Mouse (Mus musculus) midbrain, embryonic 12.5 days (tissue): ENCODE measurements around the gene Zcchc24. TPM values are rescaled to one million over a fixed set of nuclear protein-coding genes. Genes with fewer than 3 reads are reported as not detected.
"Not testable (repeated sequence)": the region's sequence is repeated elsewhere in the genome, so short reads cannot be mapped to it uniquely, and the experiment has no call there.

ENCODE experiments used
- ATAC-seq: fragments of 200-750 bp; cut with Nextera tagmentation; 2 replicates; pipeline ENCODE4 v1.8.0; 2017; ENCODE audit warnings: low read depth, moderate TSS enrichment, moderate library complexity; ENCODE audit not compliant: low FRiP score
- H3K27ac ChIP-seq: fragments of 300-500 bp; sonication (generic); replicated peaks from 2 replicates; pipeline ENCODE4 v1.5.1; 2016; ENCODE audit warnings: mild to moderate bottlenecking
- H3K27me3 ChIP-seq: fragments of 300-500 bp; sonication (generic); 2 replicates; pipeline ENCODE4 v1.6.1; 2016; ENCODE audit warnings: mild to moderate bottlenecking
- H3K36me3 ChIP-seq: fragments of 300-500 bp; sonication (generic); 2 replicates; pipeline ENCODE4 v1.6.1; 2016
- H3K4me1 ChIP-seq: fragments of 300-500 bp; sonication (generic); 2 replicates; pipeline ENCODE4 v1.6.1; 2016
- H3K4me2 ChIP-seq: fragments of 300-500 bp; sonication (generic); replicated peaks from 2 replicates; pipeline ENCODE4 v1.6.1; 2016; ENCODE audit warnings: mild to moderate bottlenecking, moderate library complexity
- H3K4me3 ChIP-seq: fragments of 300-500 bp; sonication (generic); 2 replicates; pipeline ENCODE4 v1.5.1; 2016; ENCODE audit warnings: mild to moderate bottlenecking
- H3K9ac ChIP-seq: fragments of 300-500 bp; sonication (generic); replicated peaks from 2 replicates; pipeline ENCODE4 v1.6.1; 2016; ENCODE audit warnings: mild to moderate bottlenecking, moderate library complexity
- H3K9me3 ChIP-seq: fragments of 300-500 bp; sonication (generic); 2 replicates; pipeline ENCODE4 v1.6.1; 2016; ENCODE audit warnings: mild to moderate bottlenecking
- WGBS: fragments of 180-500 bp; shearing (Covaris S2); methylation state at CpG from one replicate; pipeline ENCODE4 v1.1.7; 2016; 5-methylcytosine and 5-hydroxymethylcytosine counted together
- polyA plus RNA-seq: library from polyadenylated mRNA; unstranded; fragments of >200 nt; fragmentation: Nextera tagmentation; extraction: Ambion mirVana; gene quantifications from 2 replicates; pipeline ENCODE4 v1.2.1, GENCODE M21; 2016

Zcchc24 gene
- 17.7 and 20.7 TPM in 2 replicates for polyA plus RNA-seq

DNA sequence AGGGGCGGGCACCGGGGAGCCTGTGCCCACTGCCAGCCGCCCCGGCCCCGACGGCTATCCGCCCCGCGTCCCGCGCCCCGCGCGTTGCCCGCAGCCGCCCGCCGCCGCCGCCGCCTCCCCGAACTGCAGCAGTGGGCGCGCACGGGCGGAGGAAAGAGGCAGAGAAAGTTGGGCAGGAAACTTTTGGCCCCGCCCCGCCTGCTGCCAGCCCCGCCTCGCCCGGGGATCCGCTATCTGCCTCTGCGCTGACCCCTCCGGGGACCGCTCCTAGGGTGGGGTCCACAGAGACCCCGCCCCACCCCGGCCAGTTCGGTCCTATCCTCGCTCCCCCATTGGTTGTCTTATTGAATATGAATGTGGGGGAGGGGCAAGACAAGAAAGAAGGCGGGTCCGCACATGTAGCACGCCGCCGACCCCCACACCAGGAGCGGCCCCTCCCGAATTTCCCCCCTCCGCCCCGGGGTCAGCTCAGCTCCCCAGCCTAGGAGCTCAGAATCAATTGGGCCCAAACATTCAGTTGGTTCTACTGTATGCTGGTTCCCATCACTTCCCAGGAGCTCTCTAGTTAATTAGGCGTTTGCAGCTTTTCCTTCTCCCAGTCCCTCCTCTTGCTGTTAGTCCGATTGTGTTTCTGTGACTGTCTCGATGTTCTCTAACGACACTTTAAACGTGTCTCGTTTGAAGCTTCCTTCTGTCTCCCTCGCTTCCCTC lies at the start of gene Zcchc24:
TSS of gene Zcchc24 (minus strand) at position 125 of the 711 bp plus-strand sequence.
- ATAC-seq, result peak; percentile 92
- Histone ChIP-seq H3K4me1 (peaks cover 44% of the 10 kb centered on the region), H3K9ac (peak within 1 kb of the TSS; percentile 66), H3K4me3 (peak within 1 kb of the TSS; percentile 62), H3K9me3 (no peaks in the 10 kb centered on the region), H3K27ac (peak within 1 kb of the TSS; percentile 60), H3K36me3 (no peaks in the 10 kb centered on the region), H3K27me3 (peaks cover 37% of the 10 kb centered on the region), H3K4me2 (peak within 1 kb of the TSS; percentile 93)
- under 1% methylated on average over 35 of the region's 55 CpGs for WGBS

DNA sequence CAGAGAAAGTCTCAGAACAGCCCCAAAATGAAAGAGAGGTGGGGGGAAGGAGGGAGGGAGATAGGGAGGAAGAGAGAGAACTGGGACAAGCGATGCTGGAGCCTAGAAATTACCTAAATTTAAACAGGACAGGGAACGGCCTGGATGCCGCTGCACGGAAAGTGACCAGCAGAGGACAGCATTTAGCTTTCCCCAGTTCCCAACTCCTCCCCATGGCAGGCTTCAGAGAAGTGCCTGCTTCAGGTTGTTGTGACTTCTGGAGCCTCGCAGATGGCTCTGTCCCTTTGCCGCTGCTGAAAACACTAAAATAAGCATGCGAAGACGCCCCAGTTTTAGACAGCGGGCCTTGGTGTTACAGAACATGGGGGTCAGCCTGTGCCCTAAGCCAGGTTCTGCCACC lies 47.6 kb upstream of the Zcchc24 start:
- H3K9ac ChIP-seq, result no peak overlapping the region
- H3K36me3 ChIP-seq, result no peaks in the 10 kb centered on the region
- no peaks in the 10 kb centered on the region for H3K9me3 ChIP-seq
- H3K4me3 ChIP-seq, result no peak overlapping the region
- 10% methylated on average over 9 of the region's 9 CpGs for WGBS
- H3K4me1 ChIP-seq, result no peaks in the 10 kb centered on the region
- H3K27me3 ChIP-seq, result 0 out of 2 replicates have a peak, but pooled peaks cover 3% of the 10 kb centered on the region
- no peak overlapping the region for H3K4me2 ChIP-seq
- 0 out of 2 replicates have a peak, but pooled peaks have one; percentile 38 for ATAC-seq
- no peak overlapping the region for H3K27ac ChIP-seq

DNA sequence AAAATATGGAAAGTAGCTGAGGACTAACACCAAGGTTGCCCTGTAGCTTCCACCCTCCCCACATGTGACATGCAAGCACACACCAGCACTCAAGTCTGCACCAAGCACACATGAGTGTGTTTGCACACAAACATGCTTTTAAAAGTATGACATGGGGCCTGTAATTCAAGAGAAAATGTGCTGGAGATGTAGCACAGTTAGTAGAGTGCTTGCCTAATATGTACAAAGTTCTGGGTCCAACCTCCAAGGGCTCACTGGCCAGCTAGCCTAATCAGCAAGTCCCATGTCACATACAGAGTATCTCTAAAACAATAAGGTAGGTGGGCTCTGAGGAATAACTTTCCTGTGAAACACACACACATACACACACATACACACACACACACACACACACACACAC lies 45.3 kb upstream of the Zcchc24 start:
- no peak overlapping the region for H3K4me3 ChIP-seq
- ATAC-seq, result no peak

DNA sequence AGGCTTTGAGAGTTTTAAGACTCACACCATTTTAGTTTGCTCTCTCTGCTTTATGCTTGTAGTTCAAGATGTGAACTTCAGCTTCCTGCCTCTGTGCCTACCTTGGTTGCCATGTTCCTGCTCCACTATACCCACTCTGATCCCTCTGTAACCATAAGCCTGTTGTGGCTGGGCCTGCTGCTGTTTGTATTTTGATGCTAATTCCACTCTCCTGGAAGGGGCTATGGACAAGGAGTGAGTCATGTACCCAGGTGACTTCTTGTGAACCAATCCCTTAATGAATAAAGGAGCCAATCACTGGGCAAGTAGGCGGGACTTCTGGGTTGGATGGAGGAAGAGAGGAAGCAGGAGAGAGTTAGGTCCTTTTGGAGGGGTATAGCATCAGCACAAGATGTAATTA lies 42.2 kb upstream of the Zcchc24 start:
- not testable (repeated sequence) for H3K9me3 ChIP-seq, H3K27me3 ChIP-seq, H3K27ac ChIP-seq, H3K4me3 ChIP-seq, ATAC-seq, H3K9ac ChIP-seq, H3K4me1 ChIP-seq, H3K36me3 ChIP-seq, H3K4me2 ChIP-seq
- WGBS, result 61% methylated on average over 1 of the region's 1 CpGs

More for the DNA sequence above, 45.3 kb upstream of the Zcchc24 start:
- H3K27me3 ChIP-seq, result 0 out of 2 replicates have a peak, but pooled peaks cover 3% of the 10 kb centered on the region
- H3K9ac ChIP-seq, result no peak overlapping the region
- no peaks in the 10 kb centered on the region for H3K4me1 ChIP-seq
- no peak overlapping the region for H3K27ac ChIP-seq
- H3K9me3 ChIP-seq, result no peaks in the 10 kb centered on the region
- H3K4me2 ChIP-seq, result no peak overlapping the region
- no peaks in the 10 kb centered on the region for H3K36me3 ChIP-seq

DNA sequence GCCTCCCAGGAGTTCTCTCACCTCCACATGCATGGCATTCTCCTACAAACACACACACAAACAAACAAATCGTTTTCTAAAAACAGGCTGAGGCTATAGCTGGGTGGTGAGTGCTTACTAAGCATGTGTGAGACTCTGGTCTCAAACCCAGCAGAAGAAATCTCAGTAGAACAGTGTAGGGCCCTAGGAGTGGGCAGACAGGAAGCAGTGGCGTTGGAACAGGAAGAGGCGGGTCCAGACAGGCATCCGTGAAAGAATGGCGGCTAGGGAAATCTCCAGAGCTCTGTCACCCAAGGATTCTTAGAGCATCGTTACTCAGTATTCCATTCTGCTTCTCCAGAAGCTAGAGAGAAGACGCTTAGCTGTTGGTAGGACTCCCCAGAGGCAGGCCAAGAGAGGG lies 37.7 kb upstream of the Zcchc24 start:
- ATAC-seq, result no peak
- Histone ChIP-seq H3K9me3 (no peaks in the 10 kb centered on the region), H3K9ac (no peak overlapping the region), H3K27ac (no peak overlapping the region), H3K4me1 (no peaks in the 10 kb centered on the region), H3K36me3 (no peaks in the 10 kb centered on the region), H3K4me2 (no peak overlapping the region), H3K4me3 (no peak overlapping the region), H3K27me3 (peaks cover 3% of the 10 kb centered on the region; the same call in 1 of the 2 replicates)
- WGBS, result 92% methylated on average over 7 of the region's 7 CpGs

DNA sequence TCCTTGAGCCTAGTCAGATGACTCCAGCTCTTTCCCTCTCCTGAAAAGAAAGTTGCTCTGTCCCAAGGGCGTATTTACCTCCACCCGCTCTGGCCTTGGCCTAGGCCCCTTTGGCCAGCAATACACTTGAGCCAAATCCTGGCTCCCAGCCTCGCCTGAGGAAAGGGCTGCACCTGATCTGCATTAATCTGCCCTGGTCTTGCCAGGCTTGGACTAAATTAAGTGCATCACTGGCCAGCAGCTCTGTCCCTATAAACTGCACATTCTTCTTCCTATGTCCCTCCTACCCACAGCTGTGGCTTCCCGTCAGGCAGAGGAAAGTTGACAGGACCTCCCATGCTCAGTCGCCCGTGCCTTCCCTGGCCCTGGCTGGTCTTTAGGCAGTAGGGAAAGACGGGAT lies 37.0 kb upstream of the Zcchc24 start:
- no peak overlapping the region for H3K4me3 ChIP-seq
- no peak overlapping the region for H3K27ac ChIP-seq
- H3K4me2 ChIP-seq, result no peak overlapping the region
- H3K4me1 ChIP-seq, result no peaks in the 10 kb centered on the region
- no peaks in the 10 kb centered on the region for H3K9me3 ChIP-seq
- peaks cover 3% of the 10 kb centered on the region; the same call in 1 of the 2 replicates for H3K27me3 ChIP-seq
- WGBS, result 60% methylated on average over 7 of the region's 7 CpGs
- no peak overlapping the region for H3K9ac ChIP-seq
- ATAC-seq, result no peak
- H3K36me3 ChIP-seq, result no peaks in the 10 kb centered on the region

DNA sequence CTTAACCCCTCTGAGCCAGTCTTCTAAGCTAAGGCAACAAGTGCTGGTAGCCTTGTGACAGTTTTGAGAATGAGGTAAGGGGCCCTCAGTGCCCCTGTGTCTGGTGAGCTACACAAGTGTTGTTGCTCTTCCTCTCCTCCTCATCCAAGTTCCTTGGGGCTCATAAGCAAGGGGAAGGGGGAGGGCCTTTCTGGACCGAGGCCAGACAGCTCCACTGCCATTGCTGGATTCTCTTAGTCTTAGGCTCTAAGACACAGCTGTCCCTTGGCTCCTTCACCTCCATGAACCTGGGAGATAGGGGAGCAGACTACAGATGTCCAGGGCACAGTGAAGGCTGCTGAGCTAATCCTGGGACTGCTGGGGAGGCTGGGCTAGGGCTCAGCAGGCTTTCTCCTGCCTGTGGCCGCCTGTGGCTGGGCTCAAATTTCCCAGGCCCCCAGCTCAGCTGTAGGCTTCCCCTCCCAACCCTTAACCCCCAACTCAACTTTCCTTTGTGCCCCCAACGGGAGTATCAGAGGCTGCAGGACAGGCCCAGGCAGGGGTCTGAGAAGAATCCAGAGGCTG lies 34.5 kb upstream of the Zcchc24 start:
- H3K9ac ChIP-seq, result no peak overlapping the region
- no peaks in the 10 kb centered on the region for H3K4me1 ChIP-seq
- no peak overlapping the region for H3K4me2 ChIP-seq
- no peaks in the 10 kb centered on the region for H3K9me3 ChIP-seq
- no peak overlapping the region for H3K27ac ChIP-seq
- H3K36me3 ChIP-seq, result no peaks in the 10 kb centered on the region
- 32% methylated on average over 3 of the region's 3 CpGs for WGBS
- no peak for ATAC-seq
- peaks cover 12% of the 10 kb centered on the region for H3K27me3 ChIP-seq
- H3K4me3 ChIP-seq, result no peak overlapping the region

DNA sequence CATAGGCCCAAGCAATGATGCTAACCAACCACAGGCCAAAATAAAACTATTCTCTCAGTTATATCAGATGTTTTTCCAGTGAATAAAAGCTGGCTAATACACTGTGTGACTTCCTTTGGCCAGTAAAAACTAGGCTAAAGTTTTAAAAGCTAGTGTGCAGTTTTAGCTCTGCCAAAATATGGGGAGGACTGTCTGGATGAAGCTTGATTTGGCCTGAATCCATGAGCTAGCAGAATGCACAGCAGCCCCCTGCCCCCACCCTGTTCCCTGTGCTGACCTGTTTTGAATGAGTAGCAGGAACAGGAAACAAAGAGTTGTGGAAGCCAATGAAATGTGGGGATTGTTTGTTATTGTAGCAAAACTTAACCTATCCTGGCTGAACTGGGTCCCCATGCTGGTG lies 33.7 kb upstream of the Zcchc24 start:
- H3K27ac ChIP-seq, result no peak overlapping the region

DNA sequence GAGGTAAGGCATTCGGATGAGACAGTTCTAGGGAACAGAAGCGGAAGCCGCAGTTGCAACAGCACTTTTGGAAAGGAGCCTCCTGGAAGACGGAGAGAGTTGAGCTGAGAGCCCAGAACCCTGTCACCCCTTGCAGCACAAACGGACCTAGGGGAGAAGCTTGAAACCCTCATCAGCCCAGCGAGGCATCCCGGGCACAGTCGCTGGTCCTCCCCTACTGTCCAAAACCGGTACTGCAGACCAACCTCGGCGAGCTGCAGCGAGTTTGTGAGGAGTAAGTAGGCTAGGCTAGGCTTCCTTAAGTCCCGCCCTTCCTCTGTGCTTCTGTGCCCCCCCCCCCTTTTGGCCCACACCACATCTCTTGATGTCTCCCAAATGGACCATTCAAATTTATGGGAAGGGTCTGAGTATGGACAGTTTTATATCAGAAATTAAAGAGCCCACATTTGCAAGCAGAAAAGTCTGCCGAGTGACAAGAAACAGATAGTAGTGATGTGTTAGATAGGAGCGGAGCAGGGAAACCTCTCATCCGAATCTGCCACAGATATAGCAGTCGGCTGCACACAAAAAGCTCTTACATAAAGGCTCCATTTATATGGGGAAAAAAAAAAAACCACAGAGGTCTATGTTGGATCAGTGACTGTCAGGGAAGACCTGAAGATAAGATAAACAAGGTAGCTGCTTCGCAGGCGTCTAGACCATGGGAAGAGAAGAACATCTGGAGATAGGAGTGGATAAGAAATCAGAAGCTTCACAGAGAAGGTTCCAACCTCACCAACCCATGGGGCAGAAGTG lies 31.5 kb upstream of the Zcchc24 start:
- H3K27me3 ChIP-seq, result peaks cover 12% of the 10 kb centered on the region
- no peak overlapping the region for H3K9ac ChIP-seq
- no peak overlapping the region for H3K27ac ChIP-seq
- no peak overlapping the region for H3K4me3 ChIP-seq
- no peaks in the 10 kb centered on the region for H3K36me3 ChIP-seq
- no peaks in the 10 kb centered on the region for H3K9me3 ChIP-seq
- peaks cover 5% of the 10 kb centered on the region; the same call in 1 of the 2 replicates for H3K4me1 ChIP-seq
- whole genome bisulfite sequencing, result 30% methylated on average over 19 of the region's 19 CpGs
- peak overlapping the region; percentile 25 for H3K4me2 ChIP-seq
- ATAC-seq, result no peak

More for the DNA sequence above, 33.7 kb upstream of the Zcchc24 start:
- no peaks in the 10 kb centered on the region for H3K4me1 ChIP-seq
- H3K36me3 ChIP-seq, result no peaks in the 10 kb centered on the region
- no peak overlapping the region for H3K4me2 ChIP-seq
- H3K27me3 ChIP-seq, result peaks cover 12% of the 10 kb centered on the region
- H3K9me3 ChIP-seq, result no peaks in the 10 kb centered on the region
- H3K9ac ChIP-seq, result no peak overlapping the region
- no peak for ATAC-seq
- no peak overlapping the region for H3K4me3 ChIP-seq

DNA sequence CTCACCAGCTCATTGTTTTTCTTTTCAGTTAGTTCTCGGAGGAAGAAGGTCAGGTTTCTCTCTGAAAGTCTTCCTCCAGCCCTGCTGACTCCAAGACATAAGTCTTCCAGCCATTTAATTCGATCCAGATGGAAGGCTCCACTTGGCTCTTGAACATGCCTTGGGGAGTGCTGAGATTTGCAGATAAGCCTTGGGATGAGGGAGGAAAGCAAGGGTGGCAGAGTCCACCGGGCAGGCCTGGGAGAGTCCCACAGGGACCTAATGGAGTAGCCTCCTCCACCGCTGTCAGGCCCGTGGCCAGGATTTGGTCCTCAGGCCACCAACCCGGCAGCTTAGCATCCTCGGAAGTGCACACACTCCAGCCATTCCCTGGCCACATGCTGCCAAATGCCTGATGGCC lies 27.8 kb upstream of the Zcchc24 start:
- H3K4me3 ChIP-seq, result no peak overlapping the region
- H3K9me3 ChIP-seq, result 0 out of 2 replicates have a peak, but pooled peaks cover 5% of the 10 kb centered on the region
- H3K4me1 ChIP-seq, result peaks cover 8% of the 10 kb centered on the region
- no peak overlapping the region for H3K27ac ChIP-seq
- H3K27me3 ChIP-seq, result peaks cover 9% of the 10 kb centered on the region; the same call in 1 of the 2 replicates
- WGBS, result 85% methylated on average over 7 of the region's 7 CpGs
- no peak overlapping the region for H3K4me2 ChIP-seq
- H3K36me3 ChIP-seq, result no peaks in the 10 kb centered on the region
- no peak overlapping the region for H3K9ac ChIP-seq
- ATAC-seq, result no peak

DNA sequence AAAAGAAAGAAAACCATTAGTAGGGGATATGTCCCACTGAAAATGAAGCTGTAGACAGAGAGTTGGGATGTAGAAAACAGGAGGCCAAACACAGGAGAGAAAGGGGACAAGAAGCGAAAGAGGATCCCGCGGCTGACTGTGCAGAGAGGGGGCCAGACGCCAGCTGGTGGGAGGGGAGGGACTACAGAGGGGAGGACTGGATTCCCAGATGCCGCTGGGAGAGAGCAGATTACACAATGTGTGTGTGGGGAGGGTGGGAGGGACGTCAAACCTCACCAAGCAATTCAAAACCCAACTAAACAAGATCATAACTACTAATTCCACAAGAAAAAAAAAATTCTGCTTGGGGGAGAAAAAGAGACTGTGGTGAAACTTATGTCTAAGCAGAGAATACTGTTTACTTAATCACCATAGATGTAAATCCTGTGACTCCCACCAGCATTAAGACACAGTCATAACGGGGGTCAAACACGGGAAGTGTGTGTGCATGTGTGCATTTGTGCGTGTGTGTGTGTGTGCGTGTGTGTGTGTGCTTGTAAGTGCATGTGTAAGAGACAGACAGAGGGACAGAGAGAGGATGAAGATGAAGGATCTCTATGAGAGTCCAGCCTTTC lies 26.8 kb upstream of the Zcchc24 start:
- H3K4me1 ChIP-seq, result peaks cover 8% of the 10 kb centered on the region
- no peaks in the 10 kb centered on the region for H3K36me3 ChIP-seq
- no peak overlapping the region for H3K9ac ChIP-seq
- H3K9me3 ChIP-seq, result 0 out of 2 replicates have a peak, but pooled peaks cover 5% of the 10 kb centered on the region
- ATAC-seq, result peak; percentile 68; the same call in 1 of the 2 replicates
- H3K4me2 ChIP-seq, result no peak overlapping the region
- no peak overlapping the region for H3K4me3 ChIP-seq
- peaks cover 9% of the 10 kb centered on the region; the same call in 1 of the 2 replicates for H3K27me3 ChIP-seq
- WGBS, result 32% methylated on average over 10 of the region's 10 CpGs
- no peak overlapping the region; the same call in 1 of the 2 replicates for H3K27ac ChIP-seq
